Mouse (Mus musculus): Measurements from ENCODE around the gene Stx6.

- TF ChIP-seq CEBPB (IDR thresholded peaks at IDR 0.05; ENCODE audit: insufficient read depth, poor library complexity, severe bottlenecking): no peak
- no peak for TF ChIP-seq POLR2A (IDR thresholded peaks at IDR 0.05; ENCODE audit: insufficient read length, low read depth)
These were observed 47.0 kb upstream of the Stx6 start for GRCm38 (mm10) chr1:155111491-155111890.
